Mouse (Mus musculus) bone marrow, adult 2 months (tissue): ENCODE data around the gene Lrpprc. TPM values are rescaled to one million over a fixed set of nuclear protein-coding genes. Genes with fewer than 3 reads are reported as not detected.

Experiments
- H3K27ac ChIP-seq: fragments of 200-500 bp; 2 replicates; pipeline ENCODE4 v1.5.1; 2012; ENCODE audit warnings: low read depth, mild to moderate bottlenecking, control low read depth, inconsistent platforms, low read length; ENCODE audit not compliant: control insufficient read depth, poor library complexity, insufficient read depth
- H3K4me1 ChIP-seq: fragments of 200-500 bp; 2 replicates; pipeline ENCODE4 v1.6.1; 2011; ENCODE audit warnings: low read length; ENCODE audit not compliant: control insufficient read depth, insufficient read depth
- H3K4me3 ChIP-seq: fragments of 200-500 bp; replicated peaks from 2 replicates; pipeline ENCODE3; 2011; ENCODE audit warnings: mild to moderate bottlenecking, low read depth, low read length, control low read depth; ENCODE audit not compliant: control insufficient read depth
- CTCF ChIP-seq: fragments of 200-500 bp; IDR thresholded peaks from 2 replicates; pipeline ENCODE4 v1.5.1; 2011; ENCODE audit warnings: low read length, control low read depth; ENCODE audit not compliant: control insufficient read depth, insufficient read depth
- POLR2A ChIP-seq: fragments of 200-500 bp; IDR thresholded peaks from 2 replicates; pipeline ENCODE4 v1.6.1; 2011; ENCODE audit warnings: low read depth, mild to moderate bottlenecking, control low read depth, low read length, borderline replicate concordance; ENCODE audit not compliant: control insufficient read depth
- WGBS: fragments of 180-500 bp; shearing (Covaris S2); methylation state at CpG from one replicate; pipeline ENCODE4 v1.1.7; 2018; 5-methylcytosine and 5-hydroxymethylcytosine counted together
- polyA plus RNA-seq: library from polyadenylated mRNA; stranded (reverse); fragments of >200 nt; gene quantifications from 2 replicates; pipeline ENCODE4 v1.2.4, GENCODE M21; 2011; ENCODE audit warnings: low replicate concordance; ENCODE audit not compliant: missing spikeins, insufficient read depth, insufficient read length

Lrpprc gene
- polyA plus RNA-seq, 1 experiment: 27.6 TPM

DNA sequence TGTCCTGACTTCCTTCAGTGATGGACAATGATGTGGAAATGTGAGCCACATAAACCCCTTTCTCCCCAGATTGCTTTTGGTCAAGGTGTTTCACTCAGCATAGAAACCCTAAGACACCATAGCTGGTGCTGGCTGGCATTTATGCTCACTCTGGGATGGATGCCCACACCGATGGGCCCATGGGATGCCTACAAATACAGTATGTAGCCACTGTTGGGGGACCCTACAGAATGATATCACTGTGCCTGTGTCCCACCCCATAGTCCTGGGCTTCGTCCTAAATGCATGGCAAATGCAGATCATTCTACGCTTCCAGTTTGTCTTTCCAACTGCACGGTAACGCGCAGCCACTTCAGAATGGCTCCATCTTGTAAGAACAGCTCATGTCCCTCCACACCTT, 10.3 kb downstream of the Lrpprc start:
- WGBS: 96% methylated on average over 6 of the region's 6 CpGs
- no peak overlapping the region for H3K4me3 ChIP-seq
- no peak overlapping the region for H3K27ac ChIP-seq
- no peak for TF ChIP-seq CTCF
- no peak for TF ChIP-seq POLR2A
- peaks cover under 1% of the 10 kb centered on the region; the same call in 1 of the 2 replicates for H3K4me1 ChIP-seq

DNA sequence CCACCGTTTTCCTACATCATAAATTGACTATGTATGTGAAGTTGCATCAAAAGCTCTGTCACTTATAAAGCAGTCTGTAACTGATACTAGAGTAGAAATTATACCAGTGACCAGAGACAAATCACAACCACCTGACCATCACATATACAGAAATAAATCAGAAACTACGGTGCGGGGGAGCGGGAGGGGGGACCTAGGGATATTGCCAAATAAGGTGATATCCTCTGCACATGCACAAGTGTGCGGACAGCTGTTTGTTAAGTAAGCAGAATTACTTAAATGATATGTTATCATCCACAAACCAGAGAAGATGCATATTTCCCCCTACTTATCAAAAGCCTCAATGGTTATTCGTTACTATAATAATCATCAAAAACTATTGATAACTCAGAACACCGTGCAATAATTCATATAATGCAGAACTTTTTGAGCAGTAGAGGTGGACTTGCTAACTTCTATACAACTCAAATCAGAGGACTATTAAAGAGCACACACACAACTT, 12.1 kb downstream of the Lrpprc start:
- TF ChIP-seq POLR2A: no peak
- no peak for TF ChIP-seq CTCF
- WGBS: 62% methylated on average over 7 of the region's 7 CpGs
- H3K27ac ChIP-seq: no peak overlapping the region
- no peak overlapping the region for H3K4me3 ChIP-seq
- peaks cover 1% of the 10 kb centered on the region; the same call in 1 of the 2 replicates for H3K4me1 ChIP-seq

DNA sequence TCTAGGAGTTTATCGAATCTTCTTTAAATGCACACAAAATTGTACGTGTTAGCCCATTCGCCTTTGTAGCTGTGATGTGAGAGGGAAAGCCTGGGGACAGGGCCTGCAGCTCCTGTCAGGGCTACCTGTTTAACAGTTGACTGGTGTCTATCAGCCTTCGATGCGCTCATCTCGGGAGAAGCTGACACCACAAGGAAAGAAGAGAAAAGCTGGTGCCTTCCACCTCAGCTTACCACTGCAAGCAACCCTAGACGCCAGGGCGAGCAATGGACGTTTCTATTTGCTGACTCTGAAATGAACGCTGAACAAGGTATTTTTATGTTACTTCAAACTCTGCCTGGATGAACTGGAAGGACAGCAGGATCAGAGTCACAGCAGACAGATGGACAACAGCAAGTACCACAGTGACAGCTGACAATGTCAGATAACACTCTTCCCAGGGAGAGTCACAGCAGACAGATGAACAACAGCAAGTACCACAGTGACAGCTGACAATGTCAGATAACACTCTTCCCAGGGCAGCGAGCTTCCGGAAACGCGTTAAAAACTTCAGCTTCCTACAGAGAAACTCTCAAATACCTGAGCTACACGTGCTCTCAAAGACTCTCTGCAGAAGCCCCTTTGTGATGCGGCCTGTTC, 14.1 kb downstream of the Lrpprc start:
- TF ChIP-seq CTCF (no peak), POLR2A (no peak)
- Histone ChIP-seq H3K27ac (peak overlapping the region; percentile 97), H3K4me1 (peaks cover 1% of the 10 kb centered on the region; the same call in 1 of the 2 replicates), H3K4me3 (peak overlapping the region; percentile 51)
- 62% methylated on average over 16 of the region's 16 CpGs for WGBS

DNA sequence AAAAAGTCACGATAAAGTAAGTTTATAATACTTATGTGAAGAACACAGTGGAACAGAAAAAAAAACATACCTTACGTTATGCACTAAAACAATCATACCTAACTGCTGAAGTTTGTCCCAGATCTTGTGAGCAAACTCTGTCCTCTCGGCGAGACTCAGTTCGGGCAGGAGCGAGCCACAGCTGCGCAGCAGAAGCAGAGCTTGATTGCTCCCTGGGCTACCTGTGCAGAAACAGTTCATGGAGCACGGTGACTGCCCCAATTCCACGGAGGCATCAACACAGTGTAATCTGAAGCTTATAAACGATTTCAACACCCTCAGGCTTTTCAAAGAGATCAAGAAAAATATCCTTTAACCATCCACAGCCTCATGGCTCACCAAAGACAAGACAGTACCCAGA, 15.3 kb downstream of the Lrpprc start:
- H3K27ac ChIP-seq: no peak overlapping the region; the same call in 1 of the 2 replicates
- peaks cover 1% of the 10 kb centered on the region; the same call in 1 of the 2 replicates for H3K4me1 ChIP-seq
- H3K4me3 ChIP-seq: peak overlapping the region; percentile 14
- TF ChIP-seq POLR2A: no peak
- TF ChIP-seq CTCF: no peak
- 93% methylated on average over 10 of the region's 10 CpGs for WGBS

DNA sequence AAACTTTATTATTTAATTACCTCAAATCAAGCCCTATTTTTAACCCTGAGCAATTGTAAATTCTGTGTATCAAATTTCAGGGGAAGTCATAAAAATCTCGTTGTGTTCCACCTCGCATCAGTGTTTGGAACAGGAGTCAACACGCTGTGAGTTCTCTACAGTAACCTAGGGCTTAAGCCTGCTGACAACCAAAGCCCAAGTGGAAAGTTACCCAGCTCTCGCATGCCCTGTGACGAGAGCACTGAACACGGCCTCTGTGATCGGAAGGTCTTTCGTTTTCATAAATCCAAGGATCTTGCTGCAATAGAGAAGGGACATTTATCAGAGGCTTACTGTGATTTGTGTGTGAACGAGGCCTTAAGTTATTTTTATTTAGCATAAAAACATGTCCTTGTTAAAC, 18.7 kb downstream of the Lrpprc start:
- peaks cover 1% of the 10 kb centered on the region; the same call in 1 of the 2 replicates for H3K4me1 ChIP-seq
- no peak overlapping the region for H3K27ac ChIP-seq
- WGBS: 87% methylated on average over 9 of the region's 9 CpGs
- H3K4me3 ChIP-seq: no peak overlapping the region
- TF ChIP-seq CTCF (no peak), POLR2A (no peak)

DNA sequence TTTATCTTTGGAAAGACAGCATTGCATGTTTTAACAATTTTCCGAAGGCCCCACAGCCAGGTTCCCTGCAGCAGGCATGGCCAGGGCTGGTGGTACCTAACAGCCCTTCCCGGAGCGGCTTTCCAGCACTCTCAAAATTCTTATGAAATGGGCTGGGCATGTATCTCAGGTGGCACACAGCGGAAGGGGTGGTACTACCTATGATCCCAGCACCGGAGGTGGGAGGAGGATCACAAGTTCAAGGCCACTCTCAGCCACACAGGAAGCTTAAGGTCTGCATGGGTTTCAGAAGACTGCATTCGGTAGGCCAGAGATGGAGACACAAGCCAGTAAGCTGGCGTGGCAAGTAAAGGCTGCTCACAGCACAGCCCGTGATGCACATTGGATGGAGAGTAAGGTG, 31.6 kb downstream of the Lrpprc start:
- WGBS: 88% methylated on average over 8 of the region's 8 CpGs
- Histone ChIP-seq H3K4me1 (no peaks in the 10 kb centered on the region), H3K4me3 (no peak overlapping the region), H3K27ac (no peak overlapping the region)
- TF ChIP-seq POLR2A (no peak), CTCF (no peak)

DNA sequence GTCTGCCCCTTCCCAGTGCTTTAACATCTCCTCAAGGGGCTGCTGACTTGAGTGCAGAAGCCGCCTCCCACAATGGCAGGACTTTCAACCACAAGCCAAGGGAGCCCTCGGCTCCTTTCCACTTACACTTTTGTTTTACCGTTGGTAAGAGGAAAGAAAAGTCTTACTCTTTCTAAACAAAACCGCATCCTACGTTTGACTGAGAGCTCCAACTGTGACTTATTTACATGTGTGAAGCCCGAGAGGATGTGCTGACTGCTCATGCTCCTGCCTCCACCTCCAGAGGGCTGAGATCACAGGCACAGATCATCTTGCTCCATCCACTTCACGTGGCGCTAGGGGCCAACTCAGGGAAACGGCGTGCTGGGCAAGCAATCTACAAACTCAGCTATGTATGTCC, 32.2 kb downstream of the Lrpprc start:
- H3K4me3 ChIP-seq: no peak overlapping the region
- no peak overlapping the region for H3K27ac ChIP-seq
- TF ChIP-seq CTCF (no peak), POLR2A (no peak)
- H3K4me1 ChIP-seq: no peaks in the 10 kb centered on the region
- WGBS: 44% methylated on average over 10 of the region's 10 CpGs

DNA sequence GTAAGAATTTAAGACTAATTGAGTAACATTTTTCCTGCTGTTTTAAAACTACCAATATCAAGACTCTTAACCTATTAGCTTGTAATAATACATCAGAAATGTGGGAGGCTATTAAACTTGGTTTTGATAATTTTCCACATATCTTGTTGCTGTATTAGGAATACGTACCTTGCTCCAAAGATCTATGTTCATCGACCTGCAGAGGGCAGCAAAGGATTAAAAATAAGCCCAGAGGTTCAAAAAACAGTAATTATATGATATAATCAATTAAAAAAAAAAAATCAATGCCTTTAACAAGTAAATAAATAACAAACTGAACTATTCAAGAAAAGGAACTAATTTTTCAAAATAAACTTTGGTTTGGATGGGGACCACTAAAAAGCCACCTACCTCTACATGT, 34.5 kb downstream of the Lrpprc start:
- 60% methylated on average over 2 of the region's 2 CpGs for WGBS
- Histone ChIP-seq H3K27ac (no peak overlapping the region), H3K4me3 (no peak overlapping the region), H3K4me1 (no peaks in the 10 kb centered on the region)
- no peak for TF ChIP-seq POLR2A
- no peak for TF ChIP-seq CTCF
